Mouse (Mus musculus): ENCODE measurements around the gene Zranb1. TPM values are rescaled to one million over a fixed set of nuclear protein-coding genes. Genes with fewer than 3 reads are reported as not detected.

Zranb1 gene
- total RNA-seq, 2 experiments from 2014 or later, result 47.0 to 54.5 TPM

GRCm38 (mm10) chr7:133029496-133030047 lies 98.6 kb downstream of the Zranb1 start:
- Histone ChIP-seq H3K4me3 (no peak overlapping the region), H3K27ac (no peak overlapping the region)
- no peak for DNase-seq
- no peak for TF ChIP-seq CTCF (IDR thresholded peaks at IDR 0.05)
- intact Hi-C loops (cut with DNase I), result loop anchor here (5.0 kb wide), 1 partner anchor 158 kb away; no protein-coding TSS in a partner anchor

- peak; percentile 70 for DNase-seq
- peak; percentile 97; the same call in 1 of the 2 replicates for TF ChIP-seq CTCF (IDR thresholded peaks at IDR 0.05)
- H3K4me3 ChIP-seq, result no peak overlapping the region
- no peak overlapping the region for H3K27ac ChIP-seq
- intact Hi-C loops (cut with DNase I), result loop anchor here (2.0 to 5.0 kb wide), 2 partner anchors 100 to 155 kb away; no protein-coding TSS in a partner anchor
Observed at GRCm38 (mm10) chr7:133032589-133033203, 101.8 kb downstream of the Zranb1 start.

- H3K27ac ChIP-seq, result peak overlapping the region; percentile 28
- TF ChIP-seq CTCF (IDR thresholded peaks at IDR 0.05), result no peak
- H3K4me3 ChIP-seq, result no peak overlapping the region
- DNase-seq, result no peak
- intact Hi-C loops (cut with DNase I), result no loop called here
Observed at GRCm38 (mm10) chr7:133035901-133036300, 105.0 kb downstream of the Zranb1 start.

Other genes starting within 250 kb of the Zranb1 start
- gene Fam53b, start 117.3 kb upstream of the Zranb1 start, total RNA-seq (2021), result 10 to 100 TPM; 15.3 to 27.4 TPM
- gene Eef1akmt2, start 78.5 kb upstream of the Zranb1 start, total RNA-seq (2021), result 1 to 10 TPM; 5.9 to 6.2 TPM
- gene Abraxas2, start 71.9 kb upstream of the Zranb1 start, total RNA-seq (2021), result 10 to 100 TPM; 24.0 to 24.1 TPM
- under 1 TPM; 0.15 to 0.33 TPM for gene Fgfr2, start 192.2 kb downstream of the Zranb1 start, total RNA-seq (2021)
- 10 to 100 TPM; 18.7 to 23.0 TPM for gene Ctbp2, start 193.2 kb downstream of the Zranb1 start, total RNA-seq (2021)

Data from gastrocnemius, adult 2 months (tissue).